14 mouse cellular contexts compared by ENCODE assay signal in genomic region chr4:138041566-138042256, GRCm38 (mm10). TPM values are rescaled to one million over a fixed set of nuclear protein-coding genes. Genes with fewer than 3 reads are reported as not detected.
DNase-seq lines count a peak whose midpoint lies in the region; ATAC-seq and TF ChIP-seq lines count a peak whose summit lies in the region.
"Had no signal": no experiment of that assay in that cellular context is flagged by ENCODE, and none has a peak within 500 bp of the region (broad histone marks: within the 10 kb centered on the region; RNA-seq: fewer than 3 reads in every experiment).

No protein-coding gene starts in this region.

- no peak for TF ChIP-seq EP300 in lung, postnatal 0 days (IDR thresholded peaks at IDR 0.05)

- no peaks in the 10 kb centered on the region for H3K27me3 ChIP-seq in forebrain, embryonic 13.5 days
- no peaks in the 10 kb centered on the region for H3K27me3 ChIP-seq in forebrain, embryonic 11.5 days (ENCODE audit: control insufficient read depth, insufficient read depth, low read length)
- H3K27me3 ChIP-seq in kidney, embryonic 15.5 days, result no peaks in the 10 kb centered on the region
- H3K27me3 ChIP-seq in kidney, embryonic 16.5 days (ENCODE audit: insufficient read depth, low read length), result no peaks in the 10 kb centered on the region
- no peaks in the 10 kb centered on the region for H3K27me3 ChIP-seq in midbrain, embryonic 15.5 days (replicated peaks)
- no peaks in the 10 kb centered on the region for H3K27me3 ChIP-seq in lung, postnatal 0 days (replicated peaks; ENCODE audit: insufficient read depth, low read length)
- H3K27me3 ChIP-seq: megakaryocyte, embryonic 14.5 days had no signal

- DNase-seq in forebrain, embryonic 11.5 days (ENCODE audit: low spot score), result no peak
- DNase-seq in lung, postnatal 0 days (ENCODE audit: low spot score), result no peak
- DNase-seq: adrenal gland, postnatal 36 days; cerebellum, adult 11-12 months; gastrocnemius, postnatal 25 days; thymus, adult 18-20 months had no signal

- no peak for TF ChIP-seq CTCF in embryonic fibroblast, embryonic 13.5 days (IDR thresholded peaks at IDR 0.05; ENCODE audit: borderline replicate concordance, insufficient read depth, low read length)
- no peak for TF ChIP-seq CTCF in lung, postnatal 0 days (IDR thresholded peaks at IDR 0.05)

- no peaks in the 10 kb centered on the region for H3K9me3 ChIP-seq in forebrain, embryonic 13.5 days (replicated peaks)
- peaks cover 6% of the 10 kb centered on the region; the same call in 1 of the 2 replicates for H3K9me3 ChIP-seq in forebrain, embryonic 11.5 days (ENCODE audit: control insufficient read depth, low read length)
- H3K9me3 ChIP-seq in kidney, embryonic 15.5 days (replicated peaks), result 0 out of 2 replicates have a peak, but pooled peaks cover 3% of the 10 kb centered on the region
- peaks cover 3% of the 10 kb centered on the region; the same call in 1 of the 2 replicates for H3K9me3 ChIP-seq in kidney, embryonic 16.5 days (ENCODE audit: low read length)
- H3K9me3 ChIP-seq in midbrain, embryonic 15.5 days, result no peaks in the 10 kb centered on the region
- H3K9me3 ChIP-seq in lung, postnatal 0 days (ENCODE audit: low read length), result no peaks in the 10 kb centered on the region

- no peak for TF ChIP-seq POLR2A in embryonic fibroblast, embryonic 13.5 days (IDR thresholded peaks at IDR 0.05; ENCODE audit: low read depth, low read length)

- H3K9ac ChIP-seq in forebrain, embryonic 13.5 days, result no peak overlapping the region
- no peak overlapping the region for H3K9ac ChIP-seq in forebrain, embryonic 11.5 days (ENCODE audit: low read length)
- no peak overlapping the region for H3K9ac ChIP-seq in kidney, embryonic 15.5 days
- H3K9ac ChIP-seq in kidney, embryonic 16.5 days (replicated peaks; ENCODE audit: low read length), result no peak overlapping the region
- H3K9ac ChIP-seq in midbrain, embryonic 15.5 days, result no peak overlapping the region
- no peak overlapping the region for H3K9ac ChIP-seq in lung, postnatal 0 days (replicated peaks; ENCODE audit: low read depth)

- peaks cover 20% of the 10 kb centered on the region for H3K4me1 ChIP-seq in forebrain, embryonic 13.5 days
- peaks cover 5% of the 10 kb centered on the region for H3K4me1 ChIP-seq in forebrain, embryonic 11.5 days (replicated peaks; ENCODE audit: control insufficient read depth, insufficient read depth, low read length)
- peaks cover 33% of the 10 kb centered on the region for H3K4me1 ChIP-seq in kidney, embryonic 15.5 days
- peaks cover 25% of the 10 kb centered on the region for H3K4me1 ChIP-seq in kidney, embryonic 16.5 days (ENCODE audit: insufficient read depth, low read length)
- peaks cover 15% of the 10 kb centered on the region for H3K4me1 ChIP-seq in embryonic fibroblast, embryonic 13.5 days (ENCODE audit: control insufficient read depth, insufficient read depth, low read length)
- peaks cover 26% of the 10 kb centered on the region for H3K4me1 ChIP-seq in midbrain, embryonic 15.5 days
- H3K4me1 ChIP-seq in lung, postnatal 0 days (ENCODE audit: insufficient read depth, low read depth, low read length), result peaks cover 5% of the 10 kb centered on the region; the same call in 1 of the 2 replicates

- no peak overlapping the region for H3K4me2 ChIP-seq in forebrain, embryonic 13.5 days
- H3K4me2 ChIP-seq in forebrain, embryonic 11.5 days (ENCODE audit: low read depth, low read length, severe bottlenecking), result no peak overlapping the region
- H3K4me2 ChIP-seq in kidney, embryonic 15.5 days, result no peak overlapping the region
- no peak overlapping the region for H3K4me2 ChIP-seq in kidney, embryonic 16.5 days (replicated peaks; ENCODE audit: low read depth, low read length)
- H3K4me2 ChIP-seq in midbrain, embryonic 15.5 days, result no peak overlapping the region
- H3K4me2 ChIP-seq in lung, postnatal 0 days (replicated peaks; ENCODE audit: low read depth, low read length), result no peak overlapping the region

- 0 out of 2 replicates have a peak, but pooled peaks have one; percentile 13 for ATAC-seq in forebrain, embryonic 13.5 days
- ATAC-seq in forebrain, embryonic 11.5 days (replicated peaks; ENCODE audit: low FRiP score), result no peak
- no peak for ATAC-seq in kidney, embryonic 15.5 days (replicated peaks; ENCODE audit: low FRiP score)
- no peak for ATAC-seq in kidney, embryonic 16.5 days (ENCODE audit: low FRiP score, low TSS enrichment)
- peak; percentile 54; the same call in 1 of the 2 replicates for ATAC-seq in midbrain, embryonic 15.5 days (replicated peaks)
- no peak for ATAC-seq in lung, postnatal 0 days
- ATAC-seq in activated CD4-positive, CD25-positive, alpha-beta regulatory T cell, adult 4 months, result no peak

- WGBS in forebrain, embryonic 13.5 days, result 75% methylated on average over 12 of the region's 12 CpGs
- WGBS in forebrain, embryonic 11.5 days, result 87% methylated on average over 12 of the region's 12 CpGs
- WGBS in kidney, embryonic 15.5 days, result 80% methylated on average over 12 of the region's 12 CpGs
- WGBS in kidney, embryonic 16.5 days, result 74% methylated on average over 12 of the region's 12 CpGs
- WGBS in midbrain, embryonic 15.5 days, result 61% methylated on average over 12 of the region's 12 CpGs
- 70% methylated on average over 12 of the region's 12 CpGs for WGBS in lung, postnatal 0 days

- H3K4me3 ChIP-seq in forebrain, embryonic 13.5 days, result no peak overlapping the region
- no peak overlapping the region for H3K4me3 ChIP-seq in forebrain, embryonic 11.5 days (ENCODE audit: low read depth, low read length)
- H3K4me3 ChIP-seq in kidney, embryonic 15.5 days (replicated peaks), result no peak overlapping the region
- no peak overlapping the region for H3K4me3 ChIP-seq in kidney, embryonic 16.5 days (ENCODE audit: low read length)
- H3K4me3 ChIP-seq in embryonic fibroblast, embryonic 13.5 days (ENCODE audit: insufficient read depth, low read length), result no peak overlapping the region
- no peak overlapping the region for H3K4me3 ChIP-seq in midbrain, embryonic 15.5 days
- H3K4me3 ChIP-seq in lung, postnatal 0 days (ENCODE audit: low read depth, low read length), result no peak overlapping the region
- H3K4me3 ChIP-seq: erythroblast, embryonic 14.5 days; megakaryocyte, embryonic 14.5 days had no signal

- H3K36me3 ChIP-seq in forebrain, embryonic 13.5 days (ENCODE audit: poor library complexity, severe bottlenecking), result peaks cover 34% of the 10 kb centered on the region
- peaks cover 9% of the 10 kb centered on the region for H3K36me3 ChIP-seq in forebrain, embryonic 11.5 days (ENCODE audit: control insufficient read depth, insufficient read depth, low read length)
- H3K36me3 ChIP-seq in kidney, embryonic 15.5 days, result peaks cover 45% of the 10 kb centered on the region
- H3K36me3 ChIP-seq in kidney, embryonic 16.5 days (ENCODE audit: insufficient read depth, low read length), result peaks cover 26% of the 10 kb centered on the region
- H3K36me3 ChIP-seq in midbrain, embryonic 15.5 days (replicated peaks), result no peaks in the 10 kb centered on the region
- peaks cover 8% of the 10 kb centered on the region; the same call in 1 of the 2 replicates for H3K36me3 ChIP-seq in lung, postnatal 0 days (ENCODE audit: insufficient read depth, low read length)

- no peak overlapping the region; the same call in 1 of the 2 replicates for H3K27ac ChIP-seq in forebrain, embryonic 13.5 days
- no peak overlapping the region for H3K27ac ChIP-seq in forebrain, embryonic 11.5 days (ENCODE audit: low read depth, low read length)
- 0 out of 2 replicates have a peak overlapping the region, but pooled peaks have one; percentile 37 for H3K27ac ChIP-seq in kidney, embryonic 15.5 days
- H3K27ac ChIP-seq in kidney, embryonic 16.5 days (ENCODE audit: low read length), result no peak overlapping the region
- H3K27ac ChIP-seq in embryonic fibroblast, embryonic 13.5 days (ENCODE audit: insufficient read depth, low read length), result peak overlapping the region; percentile 37; the same call in 1 of the 2 replicates
- peak overlapping the region; percentile 26 for H3K27ac ChIP-seq in midbrain, embryonic 15.5 days
- H3K27ac ChIP-seq in lung, postnatal 0 days (ENCODE audit: low read length), result no peak overlapping the region

RNA-seq across cellular contexts. Expression of gene Eif4g3, which starts 48.9 kb away (rescaled TPM):
- polyA plus RNA-seq in forebrain, embryonic 13.5 days (2015; fragmentation: Nextera tagmentation; extraction: Ambion mirVana), result 43.9 and 46.2 TPM in 2 replicates
- polyA plus RNA-seq in forebrain, embryonic 11.5 days (2014; fragmentation: Nextera tagmentation; extraction: Ambion mirVana), result 57.3 and 57.6 TPM in 2 replicates
- polyA plus RNA-seq in kidney, embryonic 15.5 days (2015; fragmentation: Nextera tagmentation; extraction: Ambion mirVana), result 38.6 and 40.0 TPM in 2 replicates
- polyA plus RNA-seq in kidney, embryonic 16.5 days (2015; fragmentation: Nextera tagmentation; extraction: Ambion mirVana), result 32.9 and 39.3 TPM in 2 replicates
- polyA plus RNA-seq in embryonic fibroblast, embryonic 13.5 days (2011; ENCODE audit: insufficient read length, low read depth, missing spikeins), result 83.4 and 92.1 TPM in 2 replicates
- 55.7 and 58.5 TPM in 2 replicates for polyA plus RNA-seq in midbrain, embryonic 15.5 days (2015; fragmentation: Nextera tagmentation; extraction: Ambion mirVana)
- 17.2 and 18.2 TPM in 2 replicates for polyA plus RNA-seq in lung, postnatal 0 days (2015; fragmentation: Nextera tagmentation; extraction: Ambion mirVana)
- polyA plus RNA-seq in activated CD4-positive, CD25-positive, alpha-beta regulatory T cell, adult 4 months (2017; shearing (Covaris generic)), result 10 to 100 TPM; 35.4 to 42.5 TPM

Comparison
In these comparisons a context has a peak if more than half of its experiments do, and no peak if none do; other contexts are left out.
1. ATAC-seq: peak in forebrain, embryonic 13.5 days (single experiment) and midbrain, embryonic 15.5 days (single experiment); none in forebrain, embryonic 11.5 days (single experiment), kidney, embryonic 15.5 days (single experiment), kidney, embryonic 16.5 days (single experiment), lung, postnatal 0 days (single experiment) and activated CD4-positive, CD25-positive, alpha-beta regulatory T cell, adult 4 months (single experiment).
2. H3K27ac ChIP-seq: peak in kidney, embryonic 15.5 days (single experiment), embryonic fibroblast, embryonic 13.5 days (single experiment) and midbrain, embryonic 15.5 days (single experiment); none in forebrain, embryonic 13.5 days (single experiment), forebrain, embryonic 11.5 days (single experiment), kidney, embryonic 16.5 days (single experiment) and lung, postnatal 0 days (single experiment).